Mouse (Mus musculus) spleen, postnatal 4 days (tissue): ENCODE measurements around the gene Cmss1.

Source experiments
- DNase-seq, 2 experiments: peaks; one replicate each; pipeline ENCODE4 v3.0.0; 2022; ENCODE audit warnings: low spot score in 2 of 2

Gene Cmss1

GRCm38 (mm10) chr16:57558258-57558657, 48.4 kb downstream of the Cmss1 start:
- no peak for DNase-seq

GRCm38 (mm10) chr16:57556244-57556643, 50.4 kb downstream of the Cmss1 start:
- no peak for DNase-seq

GRCm38 (mm10) chr16:57555667-57556066, 51.0 kb downstream of the Cmss1 start:
- DNase-seq = no peak

DNA sequence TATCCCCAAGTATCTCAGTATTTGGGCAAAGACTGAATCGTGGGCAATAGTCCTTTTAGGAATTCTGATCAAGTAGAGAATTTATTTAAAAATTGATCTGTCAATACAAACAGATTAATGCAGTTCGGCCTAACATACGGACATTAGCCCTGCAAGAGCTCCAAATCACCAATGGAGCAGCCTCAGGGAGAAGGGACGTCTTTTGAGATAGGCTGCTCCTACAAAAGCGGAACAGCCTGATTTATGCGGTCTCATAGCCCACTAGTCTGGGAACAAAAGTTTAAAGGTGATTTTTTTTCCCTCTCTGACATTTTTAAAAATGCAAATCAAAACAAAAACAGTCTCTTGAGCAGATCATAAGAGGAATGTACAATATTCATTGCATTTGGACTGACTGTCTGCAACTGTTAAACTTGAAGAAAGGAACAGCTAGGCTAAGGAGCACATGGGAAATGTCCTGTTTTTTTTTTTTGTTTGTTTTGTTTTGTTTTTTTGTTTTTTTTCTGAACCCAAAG, 51.7 kb downstream of the Cmss1 start:
- no peak for DNase-seq

GRCm38 (mm10) chr16:57553235-57553634, 53.4 kb downstream of the Cmss1 start:
- DNase-seq = no peak

- no peak for DNase-seq
Observed at GRCm38 (mm10) chr16:57552709-57553108, 54.0 kb downstream of the Cmss1 start.

GRCm38 (mm10) chr16:57551617-57552016, 55.0 kb downstream of the Cmss1 start:
- no peak for DNase-seq

GRCm38 (mm10) chr16:57550817-57551216, 55.8 kb downstream of the Cmss1 start:
- DNase-seq = no peak

- DNase-seq = no peak
Observed at GRCm38 (mm10) chr16:57550088-57550487, 56.6 kb downstream of the Cmss1 start.

GRCm38 (mm10) chr16:57549061-57550037, 57.3 kb downstream of the Cmss1 start:
- peak; percentile 61 to 83 for DNase-seq

- no peak for DNase-seq
Observed at GRCm38 (mm10) chr16:57548608-57549007, 58.1 kb downstream of the Cmss1 start.

DNA sequence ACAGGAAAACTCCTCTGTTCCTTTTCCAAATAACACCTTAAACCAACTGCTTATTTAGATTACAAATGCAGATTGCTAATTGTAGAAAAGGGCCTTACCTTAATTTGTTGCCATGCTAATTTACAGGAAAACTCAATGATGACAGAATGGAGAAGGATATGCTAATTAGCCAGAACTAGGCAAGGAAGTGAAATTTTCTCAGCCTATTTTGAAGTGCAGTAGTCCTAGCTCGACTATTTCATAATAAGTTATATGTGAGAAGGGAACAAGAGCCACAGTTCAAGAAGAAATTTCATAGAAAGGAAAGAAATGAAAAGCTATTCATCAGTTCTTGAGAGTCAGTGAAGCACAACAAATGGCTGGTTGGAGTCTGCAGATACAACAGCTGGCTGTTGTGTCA, 60.3 kb downstream of the Cmss1 start:
- DNase-seq = no peak

DNA sequence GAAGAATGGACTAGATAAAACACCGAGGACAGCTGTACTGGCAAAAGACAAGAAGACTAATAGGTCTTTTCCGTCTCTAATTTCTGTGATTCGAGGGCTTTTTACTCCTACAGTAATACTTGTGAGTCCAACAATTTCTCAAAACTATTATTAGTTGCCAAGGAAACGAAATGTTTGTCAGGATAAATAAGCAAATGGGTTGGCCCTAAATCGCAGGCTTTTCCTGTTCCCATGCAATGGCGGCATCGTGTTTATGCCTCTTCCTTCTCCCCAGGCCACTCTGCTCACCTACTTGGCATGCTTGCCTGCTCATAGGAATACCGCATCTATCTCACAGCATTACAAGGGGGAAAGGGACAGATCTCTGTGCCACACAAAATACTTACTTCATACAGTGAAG, 62.2 kb downstream of the Cmss1 start:
- no peak for DNase-seq

DNA sequence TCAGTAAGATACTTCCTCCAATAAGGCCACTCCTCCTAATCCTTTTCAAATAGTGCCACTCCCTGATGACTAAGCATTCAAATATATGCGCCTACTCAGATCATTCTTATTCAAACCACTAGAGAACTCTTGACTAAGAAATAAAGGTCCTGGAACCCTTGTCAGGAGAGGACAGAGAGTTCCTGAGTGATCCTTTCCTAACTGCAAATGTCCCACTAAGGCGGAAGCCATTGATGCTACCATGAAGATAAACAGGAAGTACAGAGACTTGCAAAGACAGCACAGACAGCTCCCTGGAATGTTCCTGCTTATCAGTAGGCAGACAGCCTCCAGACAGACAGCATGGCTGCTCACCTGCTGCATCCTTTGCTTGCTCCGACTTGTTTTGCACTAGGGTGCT, 63.4 kb downstream of the Cmss1 start:
- no peak for DNase-seq

DNA sequence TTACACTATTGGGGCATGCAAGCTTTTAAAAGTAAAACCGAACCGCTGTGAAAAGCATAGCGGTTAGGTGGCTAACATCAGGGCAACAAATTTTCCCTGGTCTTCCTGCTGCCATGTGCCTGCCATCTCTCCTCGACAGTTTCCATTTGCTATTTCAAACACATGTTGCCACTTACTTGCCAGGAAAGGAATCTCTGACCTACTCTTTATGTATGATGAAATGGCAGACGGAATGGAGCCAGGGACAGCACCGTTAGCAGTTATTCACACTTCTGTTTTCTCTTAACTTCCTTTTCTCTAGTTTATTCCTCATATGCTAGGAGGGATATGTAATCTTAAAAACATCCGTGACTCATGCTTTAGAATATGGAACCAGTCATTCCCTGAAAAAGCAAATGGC, 70.2 kb downstream of the Cmss1 start:
- no peak for DNase-seq

DNA sequence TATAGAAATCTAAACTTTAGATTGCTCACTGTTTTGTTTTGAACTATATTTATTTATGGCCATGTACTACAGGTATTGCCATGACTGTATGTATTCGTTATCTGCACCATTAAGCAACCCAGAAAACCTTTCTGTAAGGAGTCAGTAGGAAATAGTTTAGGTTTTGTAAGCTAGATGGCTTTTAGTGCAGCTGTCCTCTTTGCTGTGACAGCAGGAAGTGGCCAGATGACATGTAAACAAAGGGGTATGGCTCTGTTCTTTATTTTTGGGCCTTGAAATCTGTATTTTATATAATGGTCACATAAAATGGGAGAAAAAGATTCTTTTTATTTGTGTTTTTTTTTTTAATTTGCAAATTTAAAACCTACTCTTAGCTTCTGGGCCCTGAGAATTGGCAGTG, 71.9 kb downstream of the Cmss1 start:
- no peak for DNase-seq

GRCm38 (mm10) chr16:57534365-57534764, 72.3 kb downstream of the Cmss1 start:
- DNase-seq = no peak

DNA sequence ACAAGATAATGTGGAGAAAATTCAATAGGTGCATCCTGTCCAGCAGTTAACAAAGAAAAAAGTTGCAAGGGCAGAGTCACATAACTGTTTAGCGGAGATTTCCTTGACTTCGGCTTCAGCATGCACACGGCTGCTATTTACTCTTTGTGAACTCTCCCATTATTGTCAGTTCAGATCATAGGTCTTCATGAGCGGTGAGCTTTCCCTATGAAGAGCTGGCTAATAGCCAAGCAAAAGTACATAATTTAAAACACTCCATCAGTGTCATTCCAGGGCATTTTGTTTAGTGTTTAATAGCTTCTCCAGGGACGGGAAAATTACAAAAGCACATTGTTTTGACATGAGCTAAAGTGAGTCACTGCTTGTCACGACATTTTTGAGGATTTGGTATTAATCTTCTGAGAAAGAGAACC, 74.6 kb downstream of the Cmss1 start:
- DNase-seq = no peak

DNA sequence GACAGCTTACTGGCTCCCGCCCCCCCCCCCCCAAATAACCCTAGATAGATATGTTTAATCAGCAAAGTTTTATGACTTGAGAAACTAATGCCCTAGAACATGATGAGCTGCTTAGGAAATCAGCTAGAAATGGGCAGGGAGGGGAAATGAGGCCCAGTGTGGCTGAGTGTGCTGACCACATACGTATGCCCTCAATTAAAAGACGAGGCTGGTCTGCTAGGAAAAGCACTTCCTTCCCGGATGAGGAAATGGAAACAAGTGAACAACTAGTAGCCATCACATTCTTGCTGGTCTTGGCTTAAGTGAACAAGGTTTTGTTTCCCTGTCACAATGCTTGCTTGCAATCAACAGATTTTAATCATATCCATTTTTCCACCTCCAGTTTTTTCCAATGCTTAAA, 76.1 kb downstream of the Cmss1 start:
- no peak for DNase-seq

DNA sequence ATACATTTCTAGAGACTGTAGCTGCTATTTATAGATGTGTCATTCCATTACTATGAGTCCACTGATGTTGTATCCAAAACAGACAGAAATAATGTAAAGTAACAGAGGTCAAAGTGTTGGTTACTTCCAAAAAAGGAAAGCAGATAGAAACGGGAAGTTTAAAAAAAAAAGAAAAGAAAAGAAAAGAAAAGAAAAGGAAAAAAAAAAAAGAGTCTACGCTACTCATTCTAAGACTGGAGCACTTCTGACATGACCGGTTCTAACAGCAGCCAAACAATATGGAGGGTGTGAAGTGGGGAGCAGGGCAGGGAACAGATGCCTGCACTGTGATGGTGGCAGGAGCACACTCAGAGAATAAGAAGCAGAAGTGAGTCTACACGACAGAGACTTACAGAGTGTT, 78.2 kb downstream of the Cmss1 start:
- no peak for DNase-seq

GRCm38 (mm10) chr16:57526893-57527292, 79.8 kb downstream of the Cmss1 start:
- DNase-seq = no peak

GRCm38 (mm10) chr16:57525476-57525875, 81.2 kb downstream of the Cmss1 start:
- DNase-seq = no peak

GRCm38 (mm10) chr16:57525046-57525445, 81.6 kb downstream of the Cmss1 start:
- no peak for DNase-seq
